Mouse (Mus musculus) MEL (cell line): ENCODE data around the gene Arfgap2. TPM values are rescaled to one million over a fixed set of nuclear protein-coding genes. Genes with fewer than 3 reads are reported as not detected.

Source experiments
- DNase-seq: peaks from one replicate; pipeline ENCODE4 v3.0.0; 2011; ENCODE audit warnings: low read depth, low spot score
- H3K27ac ChIP-seq: 2 replicates; pipeline ENCODE4 v1.5.1; 2012; ENCODE audit warnings: low read depth, mild to moderate bottlenecking, control low read depth, low read length, moderate library complexity; ENCODE audit not compliant: control insufficient read depth
- H3K27me3 ChIP-seq, 2 experiments: fragments of 150-350 bp in 1 of 2; sonication (generic) in 1 of 2; 2 replicates each; pipeline ENCODE4 v1.6.1; 2012; ENCODE audit warnings: low read length in 2 of 2, mild to moderate bottlenecking in 2 of 2, improper control_type of control experiment in 1 of 2, moderate library complexity in 1 of 2; ENCODE audit not compliant: insufficient read depth in 2 of 2, control insufficient read depth in 1 of 2
- H3K36me3 ChIP-seq, 2 experiments: 2 replicates each; pipeline ENCODE4 v1.6.1; 2012 to 2014; ENCODE audit warnings: low read length in 2 of 2, improper control_type of control experiment in 1 of 2, inconsistent platforms in 1 of 2, mild to moderate bottlenecking in 1 of 2; ENCODE audit not compliant: insufficient read depth in 2 of 2, control insufficient read depth in 1 of 2
- H3K4me1 ChIP-seq, 2 experiments: fragments of 150-350 bp in 1 of 2; sonication (generic) in 1 of 2; 2 replicates each; pipeline ENCODE4 v1.6.1; 2012; ENCODE audit warnings: low read length in 2 of 2, improper control_type of control experiment in 1 of 2, mild to moderate bottlenecking in 1 of 2; ENCODE audit not compliant: insufficient read depth in 2 of 2, control insufficient read depth in 1 of 2
- H3K4me3 ChIP-seq, 2 experiments: fragments of 150-350 bp in 1 of 2; sonication (generic) in 1 of 2; 2 replicates each; pipeline ENCODE4 v1.5.1; 2012; ENCODE audit warnings: low read depth in 2 of 2, low read length in 2 of 2, mild to moderate bottlenecking in 2 of 2, moderate library complexity in 2 of 2, control low read depth in 1 of 2, improper control_type of control experiment in 1 of 2; ENCODE audit not compliant: control insufficient read depth in 1 of 2, insufficient read depth in 1 of 2
- H3K79me2 ChIP-seq: 2 replicates; pipeline ENCODE4 v1.6.1; 2012; ENCODE audit warnings: mild to moderate bottlenecking, low read length, moderate library complexity; ENCODE audit not compliant: control insufficient read depth, poor library complexity, insufficient read depth
- H3K9ac ChIP-seq: 2 replicates; pipeline ENCODE4 v1.6.1; 2012; ENCODE audit warnings: low read depth, mild to moderate bottlenecking, control low read depth, low read length, moderate library complexity; ENCODE audit not compliant: control insufficient read depth, poor library complexity, severe bottlenecking
- H3K9me3 ChIP-seq: fragments of 150-350 bp; sonication (generic); replicated peaks from 2 replicates; pipeline ENCODE4 v1.6.1; 2012; ENCODE audit warnings: mild to moderate bottlenecking, low read length, improper control_type of control experiment, moderate library complexity; ENCODE audit not compliant: insufficient read depth
- CHD2 ChIP-seq: IDR thresholded peaks from 2 replicates; pipeline ENCODE4 v1.6.1; 2011; ENCODE audit warnings: low read length, improper control_type of control experiment
- CTCF ChIP-seq, 3 experiments: IDR thresholded peaks in 2 of 3; conservative IDR thresholded peaks in 1 of 3; 2 replicates each; pipeline ENCODE4 v1.5.1; 2011 to 2012; ENCODE audit warnings: low read length in 3 of 3, low read depth in 2 of 3, mild to moderate bottlenecking in 2 of 3, improper control_type of control experiment in 1 of 3, inconsistent platforms in 1 of 3, mixed read lengths in 1 of 3, moderate library complexity in 1 of 3; ENCODE audit not compliant: control insufficient read depth in 1 of 3, insufficient read depth in 1 of 3, poor library complexity in 1 of 3, severe bottlenecking in 1 of 3
- ELF1 ChIP-seq: IDR thresholded peaks from 2 replicates; pipeline ENCODE4 v1.6.1; 2014; ENCODE audit warnings: low read depth, mild to moderate bottlenecking, inconsistent platforms, low read length, improper control_type of control experiment, moderate library complexity
- EP300 ChIP-seq, 2 experiments: IDR thresholded peaks; 2 replicates each; pipeline ENCODE4 v1.6.1; 2011; ENCODE audit warnings: improper control_type of control experiment in 2 of 2, low read length in 2 of 2, low read depth in 1 of 2, mild to moderate bottlenecking in 1 of 2
- GATA1 ChIP-seq: IDR thresholded peaks from 2 replicates; pipeline ENCODE4 v1.6.1; 2011; ENCODE audit warnings: low read depth, low read length, improper control_type of control experiment
- HCFC1 ChIP-seq: IDR thresholded peaks from 2 replicates; pipeline ENCODE4 v1.6.1; 2012; ENCODE audit warnings: low read depth, mild to moderate bottlenecking, inconsistent platforms, low read length, improper control_type of control experiment, moderate library complexity
- JUND ChIP-seq: IDR thresholded peaks from 2 replicates; pipeline ENCODE4 v1.6.1; 2011; ENCODE audit warnings: low read depth, mild to moderate bottlenecking, improper control_type of control experiment, low read length
- KAT2A ChIP-seq: conservative IDR thresholded peaks from 2 replicates; pipeline ENCODE4 v1.6.1; 2012; ENCODE audit warnings: low read depth, low read length, improper control_type of control experiment, inconsistent platforms
- MAX ChIP-seq: IDR thresholded peaks from 2 replicates; pipeline ENCODE4 v1.6.1; 2011; ENCODE audit warnings: low read length, improper control_type of control experiment
- MAZ ChIP-seq: IDR thresholded peaks from 2 replicates; pipeline ENCODE4 v1.6.1; 2012; ENCODE audit warnings: low read depth, mild to moderate bottlenecking, inconsistent platforms, low read length, improper control_type of control experiment
- MEF2A ChIP-seq: IDR thresholded peaks from 2 replicates; pipeline ENCODE4 v1.6.1; 2014; ENCODE audit warnings: low read depth, mild to moderate bottlenecking, inconsistent platforms, low read length, improper control_type of control experiment; ENCODE audit not compliant: poor library complexity, insufficient replicate concordance, severe bottlenecking; ENCODE audit errors: extremely low read depth
- MYC ChIP-seq: IDR thresholded peaks from 2 replicates; pipeline ENCODE4 v1.6.1; 2011; ENCODE audit warnings: low read depth, mild to moderate bottlenecking, low read length, improper control_type of control experiment, moderate library complexity
- NELFE ChIP-seq: IDR thresholded peaks from 2 replicates; pipeline ENCODE4 v1.6.1; 2011; ENCODE audit warnings: low read depth, low read length, improper control_type of control experiment
- RAD21 ChIP-seq: IDR thresholded peaks from 2 replicates; pipeline ENCODE4 v1.6.1; 2011; ENCODE audit warnings: mild to moderate bottlenecking, low read depth, low read length, improper control_type of control experiment
- SIN3A ChIP-seq: IDR thresholded peaks from 2 replicates; pipeline ENCODE4 v1.6.1; 2012; ENCODE audit warnings: low read length, improper control_type of control experiment, inconsistent platforms
- SMC3 ChIP-seq: IDR thresholded peaks from 2 replicates; pipeline ENCODE4 v1.6.1; 2011; ENCODE audit warnings: low read depth, low read length, improper control_type of control experiment
- TAL1 ChIP-seq: IDR thresholded peaks from 2 replicates; pipeline ENCODE4 v1.6.1; 2012; ENCODE audit warnings: mild to moderate bottlenecking, inconsistent platforms, low read length, moderate library complexity, mixed read lengths
- TBP ChIP-seq: IDR thresholded peaks from 2 replicates; pipeline ENCODE4 v1.8.0; 2011; ENCODE audit warnings: low read depth, low read length, improper control_type of control experiment
- TCF12 ChIP-seq: IDR thresholded peaks from 2 replicates; pipeline ENCODE4 v1.6.1; 2014; ENCODE audit warnings: low read depth, mild to moderate bottlenecking, inconsistent platforms, low read length, improper control_type of control experiment, moderate library complexity
- USF2 ChIP-seq, 2 experiments: IDR thresholded peaks; 2 replicates each; pipeline ENCODE4 v1.6.1; 2011 to 2012; ENCODE audit warnings: improper control_type of control experiment in 2 of 2, low read length in 2 of 2, borderline replicate concordance in 1 of 2, inconsistent platforms in 1 of 2, low read depth in 1 of 2, mild to moderate bottlenecking in 1 of 2; ENCODE audit not compliant: insufficient read depth in 1 of 2
- ZKSCAN1 ChIP-seq: IDR thresholded peaks from 2 replicates; pipeline ENCODE4 v1.6.1; 2012; ENCODE audit warnings: low read depth, mild to moderate bottlenecking, inconsistent platforms, low read length, improper control_type of control experiment, moderate library complexity
- ZMIZ1 ChIP-seq: IDR thresholded peaks from 2 replicates; pipeline ENCODE4 v1.6.1; 2012; ENCODE audit warnings: low read depth, mild to moderate bottlenecking, inconsistent platforms, low read length, improper control_type of control experiment, moderate library complexity
- ZNF384 ChIP-seq: IDR thresholded peaks from 2 replicates; pipeline ENCODE4 v1.6.1; 2012; ENCODE audit warnings: low read depth, mild to moderate bottlenecking, inconsistent platforms, low read length, improper control_type of control experiment
- polyA plus RNA-seq, 2 experiments: library from polyadenylated mRNA; stranded (reverse) in 1 of 2; unstranded in 1 of 2; fragments of >175 nt in 1 of 2; fragments of >200 nt in 1 of 2; gene quantifications; 2 replicates each; pipeline versions ENCODE4 v1.2.1 to v1.2.4; 2012; ENCODE audit warnings: low replicate concordance in 2 of 2, low read depth in 1 of 2; ENCODE audit not compliant: insufficient read length in 2 of 2, insufficient read depth in 1 of 2, missing spikeins in 1 of 2
- total RNA-seq: library from RNA; depleted of rRNA; stranded (reverse); fragments of 300-350 nt; gene quantifications from 2 replicates; pipeline ENCODE4 v1.2.3, GENCODE M21; 2012

Arfgap2 gene
- total and polyA plus RNA-seq, 3 experiments: 73.1 to 80.2 TPM; not detected in 1

DNA sequence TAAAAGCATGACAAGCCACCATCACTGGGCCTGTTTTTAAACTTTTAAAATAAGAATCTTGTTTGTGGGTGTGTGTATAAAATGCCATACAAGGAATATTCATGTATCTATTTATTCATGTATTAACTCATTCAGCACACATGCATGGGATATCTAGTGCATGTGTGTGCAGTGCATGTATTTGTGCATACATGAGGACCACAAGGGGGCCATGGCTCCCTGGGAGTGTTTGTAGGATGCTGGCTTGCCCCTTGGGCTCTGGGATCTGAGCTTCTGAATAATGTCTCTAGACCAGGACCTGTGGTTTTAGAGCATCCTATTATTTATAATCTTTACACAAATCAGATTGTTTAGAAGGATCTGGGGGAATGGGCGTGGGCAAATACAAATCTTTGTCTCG, 36.0 kb downstream of the Arfgap2 start (continued):
- TF ChIP-seq GATA1: no peak
- TF ChIP-seq, all 39 proteins: peak for 3

- Histone ChIP-seq H3K27ac (no peak overlapping the region), H3K4me3 (no peak overlapping the region), H3K9me3 (no peaks in the 10 kb centered on the region)
- DNase-seq: peak; percentile 43
- no peak for TF ChIP-seq KAT2A
- TF ChIP-seq ZMIZ1: no peak
- no peak for TF ChIP-seq NELFE
- TF ChIP-seq RAD21: peak; percentile 16; the same call in 1 of the 2 replicates
- TF ChIP-seq SMC3: peak; percentile 34; the same call in 1 of the 2 replicates
- no peak for TF ChIP-seq USF2 (IDR thresholded peaks at IDR 0.05; ENCODE audit: borderline replicate concordance in 1 of 2, insufficient read depth in 1 of 2, low read depth in 1 of 2, low read length in 2 of 2)
- TF ChIP-seq CTCF (IDR thresholded peaks at IDR 0.05 in 2 of 3, conservative IDR thresholded peaks at IDR 0.05 in 1 of 3; ENCODE audit: control insufficient read depth in 1 of 3, insufficient read depth in 1 of 3, low read depth in 2 of 3, low read length in 3 of 3, poor library complexity in 1 of 3, severe bottlenecking in 1 of 3): peak in 1 of 3 experiments; percentile 32; a peak in 2 of 6 replicates
- TF ChIP-seq, all 39 proteins: peak for 3
- no peaks in the 10 kb centered on the region for H3K27me3 ChIP-seq
- peaks cover 0 to 11% of the 10 kb centered on the region in 2 experiments; a peak in 3 of 4 replicates for H3K4me1 ChIP-seq
- no peak overlapping the region for H3K9ac ChIP-seq
- no peaks in the 10 kb centered on the region for H3K79me2 ChIP-seq
- peaks cover 0 to 9% of the 10 kb centered on the region in 2 experiments; a peak in 2 of 4 replicates for H3K36me3 ChIP-seq
These were observed 37.1 kb downstream of the Arfgap2 start for GRCm38 (mm10) chr2:91301836-91302235.

DNA sequence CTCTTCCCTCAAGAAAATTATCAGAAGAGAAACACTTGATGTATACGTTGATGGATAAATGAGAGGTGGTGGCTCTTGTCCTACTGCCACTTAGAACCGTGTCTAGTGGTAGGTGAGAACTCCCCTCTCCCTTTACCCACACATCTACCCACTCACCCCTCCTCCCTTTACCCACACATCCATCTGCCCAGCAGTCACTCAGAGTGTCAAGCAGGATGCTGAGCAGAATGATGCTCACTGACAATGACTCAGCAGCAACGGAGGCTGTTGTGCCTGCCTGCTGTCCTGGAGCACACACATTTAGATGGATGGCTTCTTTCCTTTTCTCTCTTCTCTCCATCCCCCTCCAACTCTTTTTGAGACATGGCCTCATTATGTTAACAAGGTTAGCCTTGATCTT, 38.1 kb downstream of the Arfgap2 start:
- Histone ChIP-seq H3K27me3 (no peaks in the 10 kb centered on the region), H3K4me3 (no peak overlapping the region), H3K9ac (no peak overlapping the region), H3K9me3 (no peaks in the 10 kb centered on the region), H3K36me3 (peaks cover 0 to 13% of the 10 kb centered on the region in 2 experiments; a peak in 2 of 4 replicates), H3K27ac (no peak overlapping the region), H3K4me1 (peaks cover 0 to 14% of the 10 kb centered on the region in 2 experiments; a peak in 3 of 4 replicates), H3K79me2 (no peaks in the 10 kb centered on the region)
- no peak for TF ChIP-seq ELF1
- no peak for TF ChIP-seq MYC
- DNase-seq: no peak

GRCm38 (mm10) chr2:91305926-91306325, 41.2 kb downstream of the Arfgap2 start:
- no peak overlapping the region for H3K4me3 ChIP-seq
- no peak overlapping the region for H3K9ac ChIP-seq
- H3K36me3 ChIP-seq: peaks cover 0 to 16% of the 10 kb centered on the region in 2 experiments; a peak in 2 of 4 replicates
- no peak overlapping the region for H3K27ac ChIP-seq
- H3K9me3 ChIP-seq: no peaks in the 10 kb centered on the region
- H3K27me3 ChIP-seq: no peaks in the 10 kb centered on the region
- H3K79me2 ChIP-seq: no peaks in the 10 kb centered on the region
- DNase-seq: no peak
- peaks cover 3 to 20% of the 10 kb centered on the region in 2 experiments for H3K4me1 ChIP-seq
- TF ChIP-seq USF2 (IDR thresholded peaks at IDR 0.05; ENCODE audit: borderline replicate concordance in 1 of 2, insufficient read depth in 1 of 2, low read depth in 1 of 2, low read length in 2 of 2): no peak
- no peak for TF ChIP-seq MAX
- TF ChIP-seq TBP: no peak
- no peak for TF ChIP-seq TCF12
- no peak for TF ChIP-seq RAD21
- no peak for TF ChIP-seq SIN3A
- no peak for TF ChIP-seq MEF2A
- no peak for TF ChIP-seq ZKSCAN1
- no peak for TF ChIP-seq EP300 (IDR thresholded peaks at IDR 0.05; ENCODE audit: low read depth in 1 of 2, low read length in 2 of 2)
- TF ChIP-seq JUND: no peak
- TF ChIP-seq CHD2: no peak
- TF ChIP-seq HCFC1: no peak
- TF ChIP-seq KAT2A: no peak
- TF ChIP-seq SMC3: no peak
- no peak for TF ChIP-seq MAZ
- TF ChIP-seq MYC: no peak
- TF ChIP-seq GATA1: no peak
- no peak for TF ChIP-seq TAL1
- no peak for TF ChIP-seq ZNF384
